Mouse (Mus musculus): Measurements from ENCODE around the gene Ino80e.
A peak's percentile ranks its signal among the peaks of the same experiment; 100 is the strongest.

Gene Ino80e

DNA sequence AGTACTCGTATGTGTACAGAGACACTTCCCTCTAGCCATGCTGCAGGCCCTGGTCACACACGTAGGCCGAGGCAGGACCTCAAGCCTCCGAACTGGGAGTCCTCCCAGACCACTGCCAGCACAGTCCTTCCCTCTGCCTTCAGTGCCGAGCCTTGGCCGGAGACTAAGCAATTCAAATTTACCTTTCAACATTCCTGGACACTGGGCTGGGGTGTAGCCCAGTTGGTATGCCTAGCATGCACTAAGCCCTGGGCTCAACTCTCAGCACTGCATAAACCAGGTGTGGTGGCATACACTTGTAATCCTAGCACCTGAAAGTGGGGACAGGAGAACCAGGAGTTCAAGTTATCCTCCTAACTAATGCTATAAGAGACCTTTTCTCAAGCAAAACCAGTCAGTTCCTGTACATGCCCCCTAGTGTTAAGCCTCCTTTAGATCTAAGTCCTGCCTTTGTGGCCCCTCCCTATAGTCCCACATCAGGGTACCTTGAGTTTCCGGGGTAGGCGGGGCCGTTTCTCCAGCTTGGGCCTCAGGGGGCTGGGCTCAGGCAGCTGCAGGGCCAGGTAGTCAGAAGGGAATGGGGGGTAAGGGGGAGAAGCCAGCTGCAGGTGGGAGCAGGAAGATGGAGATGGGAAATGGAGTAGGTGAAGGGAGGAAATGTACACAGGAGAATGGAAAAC lies 5.3 kb downstream of the Ino80e start:
- no peak for DNase-seq (ENCODE audit: low spot score)

DNA sequence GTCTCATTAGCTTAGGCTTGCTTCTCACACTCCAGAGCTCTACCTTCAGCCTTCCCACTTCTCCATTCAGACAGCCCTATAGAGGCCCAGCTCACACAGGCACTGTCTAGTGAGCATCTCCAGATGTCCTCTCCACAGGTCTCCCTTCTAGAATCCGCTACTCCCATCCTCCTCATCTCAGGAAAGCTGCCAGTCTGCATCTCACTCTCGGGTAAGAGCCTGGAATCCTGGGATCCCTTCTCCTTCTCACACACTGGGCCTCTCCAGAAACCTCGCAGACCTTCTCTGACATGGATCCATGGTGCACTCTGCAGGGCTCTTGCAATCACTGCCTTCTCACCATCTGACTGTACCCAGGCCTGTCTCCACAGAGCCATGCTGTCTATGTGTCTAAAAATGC lies 6.5 kb downstream of the Ino80e start:
- DNase-seq (ENCODE audit: low spot score) = no peak

GRCm38 (mm10) chr7:126853454-126853853 lies 8.7 kb downstream of the Ino80e start:
- no peak for DNase-seq (ENCODE audit: low spot score)

DNA sequence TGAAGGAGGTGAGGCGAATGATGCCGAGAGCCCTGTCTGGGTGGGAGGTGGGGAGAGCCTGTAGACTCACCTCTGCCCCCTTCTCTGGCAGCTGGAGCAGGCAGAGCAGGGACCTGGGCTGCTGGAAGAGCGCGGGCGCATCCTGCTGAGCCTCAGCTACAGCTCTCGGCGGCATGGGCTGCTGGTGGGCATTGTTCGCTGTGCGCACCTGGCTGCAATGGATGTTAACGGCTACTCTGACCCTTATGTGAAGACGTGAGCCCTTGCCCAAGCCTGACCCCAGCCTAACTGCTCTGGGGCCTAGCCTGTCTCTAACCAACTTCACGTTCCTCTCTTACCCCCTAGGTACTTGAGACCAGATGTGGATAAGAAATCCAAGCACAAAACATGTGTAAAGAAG lies 11.0 kb downstream of the Ino80e start:
- DNase-seq (ENCODE audit: low spot score) = no peak

- DNase-seq (ENCODE audit: low spot score) = no peak
Measured at GRCm38 (mm10) chr7:126850161-126850560, 12.0 kb downstream of the Ino80e start.

GRCm38 (mm10) chr7:126848794-126849193 lies 13.4 kb downstream of the Ino80e start:
- DNase-seq (ENCODE audit: low spot score) = no peak

DNA sequence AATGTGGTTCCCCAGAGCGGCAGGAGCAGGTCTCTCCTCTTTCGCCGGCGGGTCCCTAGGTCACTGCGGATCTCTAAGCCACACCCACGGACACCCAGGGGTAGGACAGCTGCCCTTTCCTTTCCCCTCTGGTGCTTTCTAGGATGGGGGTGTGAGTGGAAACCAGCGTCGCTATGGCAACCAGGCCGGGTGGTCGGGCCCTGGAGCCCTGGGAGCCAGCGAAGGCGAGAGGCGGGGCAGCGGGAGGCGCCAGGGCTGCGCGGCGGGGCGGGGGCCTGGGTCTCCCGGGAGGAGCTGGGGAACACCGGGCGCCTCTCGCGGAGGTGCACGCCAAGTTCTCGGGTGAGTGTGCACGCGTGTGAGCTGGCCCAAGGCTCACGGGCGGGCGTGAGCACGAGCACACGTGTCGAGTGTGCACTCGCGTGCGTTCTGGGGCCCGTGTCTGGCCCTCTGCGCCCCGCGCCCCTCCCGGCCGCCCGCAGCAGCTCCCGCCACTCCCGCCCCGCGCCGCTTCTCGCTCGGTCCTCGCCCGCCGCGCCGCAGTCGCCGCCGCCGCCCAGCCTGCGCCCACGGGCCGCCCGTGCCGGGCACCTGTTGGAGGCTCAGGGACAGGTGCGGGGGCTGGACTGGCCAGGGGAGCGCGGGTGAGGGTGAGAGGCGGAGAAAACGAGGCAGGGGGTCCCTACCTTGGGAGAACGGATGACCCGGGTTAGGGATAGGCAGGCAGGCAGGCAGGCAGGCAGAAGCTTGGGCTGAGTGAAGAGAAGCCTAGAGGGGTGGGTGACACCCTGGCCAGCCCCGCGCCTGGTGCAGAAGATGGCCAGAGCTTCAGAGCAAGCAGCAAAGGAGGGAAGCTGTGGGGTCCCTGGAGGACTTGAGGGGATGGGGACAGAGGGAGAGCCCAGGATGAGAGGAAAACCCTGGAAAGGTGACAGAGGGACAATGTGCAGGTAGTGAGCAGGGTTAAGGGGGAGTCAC lies 14.5 kb downstream of the Ino80e start:
- no peak for DNase-seq (ENCODE audit: low spot score)

- no peak for DNase-seq (ENCODE audit: low spot score)
Measured at GRCm38 (mm10) chr7:126847116-126847420, 15.1 kb downstream of the Ino80e start, which contains the start of gene Doc2a. Doc2a (plus strand) TSS chr7:126847416.

DNA sequence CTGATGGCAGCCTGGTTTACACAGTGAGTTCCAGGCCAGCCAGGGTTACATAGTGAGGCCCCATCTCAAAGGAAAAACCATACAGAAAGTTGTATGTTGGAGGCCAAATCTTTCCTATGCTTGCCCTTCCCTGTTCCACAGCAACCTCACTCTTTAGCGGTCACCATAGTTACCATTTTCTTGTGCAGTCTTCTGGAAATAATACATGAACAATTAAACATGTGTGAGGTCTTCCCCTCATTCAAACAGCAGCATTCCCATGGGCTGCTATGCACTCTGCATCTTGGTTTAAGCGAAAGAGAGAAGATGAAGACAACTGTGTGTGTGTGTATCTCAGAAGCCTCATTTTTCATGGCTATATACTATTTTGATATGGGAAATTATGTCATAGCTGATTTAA lies 16.7 kb downstream of the Ino80e start:
- no peak for DNase-seq (ENCODE audit: low spot score)

- DNase-seq (ENCODE audit: low spot score) = no peak
Measured at GRCm38 (mm10) chr7:126843276-126843675, 18.9 kb downstream of the Ino80e start.

DNA sequence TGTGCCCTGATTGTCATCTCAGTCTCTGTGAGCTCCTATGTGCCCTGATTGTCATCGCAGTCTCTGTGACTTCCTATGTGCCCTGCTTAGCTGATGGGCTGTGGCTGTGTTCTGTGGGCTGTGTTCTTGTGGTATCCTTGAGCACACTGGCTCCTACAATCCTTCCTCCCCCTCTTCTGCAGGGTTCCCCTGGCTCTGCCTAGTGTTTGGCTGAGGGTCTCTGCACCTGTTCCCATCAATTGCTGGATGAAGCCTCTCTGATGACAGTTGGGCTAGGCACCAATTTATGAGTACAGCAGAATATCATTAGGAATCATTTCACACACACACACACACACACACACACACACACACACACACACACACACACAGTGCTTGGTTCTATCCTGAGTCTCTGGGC lies 28.9 kb downstream of the Ino80e start:
- no peak for DNase-seq (ENCODE audit: low spot score)

DNA sequence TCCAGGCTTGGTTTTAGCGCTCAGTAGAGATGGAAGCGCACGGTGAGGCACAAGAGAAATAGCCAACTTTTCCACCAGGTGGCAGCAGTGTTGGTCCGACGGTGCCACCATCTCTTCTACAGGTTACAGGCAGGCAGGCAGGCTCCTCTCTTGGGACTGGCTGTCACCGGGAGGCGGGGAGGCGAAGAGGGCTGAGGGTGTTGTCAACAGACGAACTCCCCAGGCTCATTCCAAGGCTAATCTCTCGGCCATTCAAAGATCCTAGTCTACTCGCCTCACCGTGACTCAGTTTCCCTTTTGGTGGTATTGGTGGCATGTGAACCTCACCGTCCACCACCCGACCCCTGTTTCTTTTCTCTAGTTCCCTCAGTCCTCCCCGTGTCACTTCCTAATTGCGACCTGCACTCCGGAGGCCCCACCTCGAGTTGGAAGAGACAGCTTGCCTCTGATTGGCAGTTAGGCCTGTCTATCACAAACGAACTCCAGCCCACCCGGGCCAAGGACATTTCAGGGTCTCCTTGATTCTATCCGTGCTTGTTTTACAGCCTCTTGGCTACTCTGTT lies 30.1 kb downstream of the Ino80e start:
- peak; percentile 54 for DNase-seq (ENCODE audit: low spot score)

GRCm38 (mm10) chr7:126831539-126831938 lies 30.6 kb downstream of the Ino80e start, which contains the start of gene 4930451I11Rik:
4930451I11Rik (minus strand) TSS chr7:126831639.
- DNase-seq (ENCODE audit: low spot score) = no peak

DNA sequence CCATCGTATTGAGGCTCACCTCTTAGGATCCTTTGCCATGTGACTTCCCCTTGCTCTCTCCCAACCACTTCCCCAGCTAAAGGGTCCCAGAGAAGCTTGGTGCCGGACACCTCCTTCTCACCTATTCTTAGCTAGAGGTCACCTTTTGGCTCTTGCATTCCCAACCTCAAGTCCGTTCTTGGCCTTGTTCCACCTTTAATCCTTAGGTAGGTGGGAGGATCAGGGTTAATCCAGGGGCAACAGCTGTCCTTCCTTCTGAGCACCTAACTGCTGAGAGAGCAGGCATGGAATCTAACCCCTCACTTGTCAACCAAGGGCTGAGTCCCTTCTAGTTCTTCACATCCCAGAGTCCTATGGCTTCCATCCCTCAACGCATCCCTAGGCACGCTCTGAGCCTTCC lies 36.2 kb downstream of the Ino80e start:
- DNase-seq (ENCODE audit: low spot score) = no peak

- peak; percentile 65 for DNase-seq (ENCODE audit: low spot score)
Measured at GRCm38 (mm10) chr7:126825403-126825802, 36.8 kb downstream of the Ino80e start.

- no peak for DNase-seq (ENCODE audit: low spot score)
Measured at GRCm38 (mm10) chr7:126823940-126824339, 38.2 kb downstream of the Ino80e start.

GRCm38 (mm10) chr7:126823202-126823711 lies 38.9 kb downstream of the Ino80e start:
- no peak for DNase-seq (ENCODE audit: low spot score)

- no peak for DNase-seq (ENCODE audit: low spot score)
Measured at GRCm38 (mm10) chr7:126822741-126823140, 39.4 kb downstream of the Ino80e start.

- peak; percentile 81 for DNase-seq (ENCODE audit: low spot score)
Measured at GRCm38 (mm10) chr7:126821835-126822511, 40.2 kb downstream of the Ino80e start.

DNA sequence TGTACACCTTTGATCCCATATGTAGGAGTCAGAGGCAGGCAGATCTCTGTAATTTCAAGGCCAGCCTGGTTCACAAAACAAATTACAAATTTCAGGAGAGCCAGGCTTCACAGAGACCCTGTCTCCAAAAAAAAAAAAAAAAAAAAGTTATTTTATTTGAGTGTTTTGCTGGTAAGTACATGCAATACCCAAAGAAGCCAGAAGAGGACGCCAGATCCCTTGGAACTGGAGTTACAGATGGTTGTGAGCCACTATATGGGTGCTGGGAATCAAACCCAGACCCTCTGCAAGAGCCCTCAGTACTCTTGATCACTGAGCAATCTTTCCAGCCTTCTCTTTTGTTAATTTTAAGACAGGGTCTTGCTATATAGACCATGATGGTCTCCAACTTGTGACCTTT lies 43.4 kb downstream of the Ino80e start:
- no peak for DNase-seq (ENCODE audit: low spot score)

DNA sequence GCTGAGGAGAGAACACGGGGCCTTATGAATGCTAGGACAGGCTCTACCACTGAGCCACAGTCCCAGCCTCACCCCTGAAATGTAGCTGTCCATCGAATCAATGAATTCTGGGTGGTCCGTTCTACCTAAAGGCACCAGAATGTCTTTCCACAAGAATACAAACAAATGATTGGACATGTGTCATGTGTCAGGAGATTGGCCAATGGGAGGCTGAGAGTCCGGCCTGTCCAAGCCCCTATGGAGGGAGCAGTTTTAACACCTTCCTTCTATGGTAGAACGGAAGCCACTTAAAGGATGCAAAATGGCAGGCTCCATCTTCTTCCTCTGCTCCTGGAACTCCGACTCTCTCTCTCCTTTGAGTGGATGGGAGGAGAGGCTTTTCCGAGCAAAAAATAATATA lies 44.6 kb downstream of the Ino80e start:
- DNase-seq (ENCODE audit: low spot score) = no peak

DNA sequence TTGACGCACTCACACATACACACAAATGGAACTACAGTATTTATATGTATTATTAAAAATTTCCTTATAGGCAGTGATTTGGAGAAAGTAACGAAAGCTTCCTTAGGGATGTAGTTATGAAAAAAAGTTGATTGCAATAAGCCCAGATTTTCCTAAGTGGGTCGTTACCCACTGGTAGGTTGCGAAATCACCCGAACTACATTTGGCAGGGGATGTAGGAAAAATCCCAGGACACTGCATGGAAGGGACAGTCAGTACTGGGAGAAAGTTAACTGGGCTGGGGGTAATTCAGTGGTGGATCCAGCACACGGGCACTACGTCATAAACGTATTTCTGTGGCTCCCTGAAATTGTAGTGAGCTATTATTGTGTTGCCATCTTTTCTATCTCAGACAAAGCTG lies 45.7 kb downstream of the Ino80e start:
- peak; percentile 80 for DNase-seq (ENCODE audit: low spot score)

All from adipocyte (in vitro differentiated cells).